Mouse (Mus musculus): ENCODE results near the gene Polr2h.

DNA sequence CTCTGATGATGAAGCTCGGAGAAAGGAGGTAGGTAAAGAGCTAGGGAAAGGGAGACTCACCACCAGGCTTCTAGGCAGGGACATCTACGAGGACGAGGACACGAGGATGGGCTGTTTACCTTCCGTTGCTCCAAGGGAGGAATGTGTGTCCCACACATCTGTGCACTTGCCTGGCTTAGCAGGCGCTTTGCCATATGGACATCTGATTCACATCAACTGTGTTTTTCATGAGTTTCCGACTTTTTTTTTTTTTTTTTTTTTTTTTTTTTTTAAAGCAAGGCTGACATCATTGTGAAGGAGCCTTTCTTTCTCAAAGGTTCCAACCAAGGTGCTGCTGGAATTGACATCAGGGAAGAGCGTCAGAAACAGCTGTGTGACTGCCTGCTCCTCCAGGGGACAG is 33.1 kb downstream of the Polr2h start:
- TF ChIP-seq EP300 (IDR thresholded peaks at IDR 0.05; ENCODE audit: low read depth) (no peak), CTCF (IDR thresholded peaks at IDR 0.05; ENCODE audit: low read depth) (no peak)

All from liver, postnatal 0 days (tissue).